In the genomic region with DNA sequence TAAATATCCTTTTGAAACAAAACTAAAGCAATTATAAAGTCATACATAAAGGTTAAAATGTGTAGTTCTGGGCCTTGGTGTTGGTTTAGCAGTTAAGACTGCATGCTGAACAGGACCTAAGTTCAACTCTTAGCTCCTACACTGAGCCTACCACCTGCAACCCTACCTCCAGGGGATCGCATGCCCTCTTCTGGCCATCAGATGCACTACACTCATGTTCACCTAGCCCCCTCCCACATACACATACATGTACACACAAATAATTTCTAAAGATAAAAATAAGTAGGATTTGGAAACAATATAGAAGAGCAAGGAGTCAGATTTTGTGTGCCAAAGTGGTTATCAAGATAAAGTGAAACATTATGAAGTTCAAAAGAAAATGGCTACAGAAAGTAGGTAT, we compare ENCODE assay signal across 13 mouse cellular contexts.
A peak's percentile ranks its signal among the peaks of the same experiment; 100 is the strongest.
DNase-seq lines count a peak whose midpoint lies in the region; ATAC-seq and TF ChIP-seq lines count a peak whose summit lies in the region.
"Had no signal": no experiment of that assay in that cellular context is flagged by ENCODE, and none has a peak within 500 bp of the region (broad histone marks: within the 10 kb centered on the region; RNA-seq: fewer than 3 reads in every experiment).

No protein-coding gene starts in this region.

- no peaks in the 10 kb centered on the region for H3K9me3 ChIP-seq in forebrain, postnatal 0 days (ENCODE audit: low read length)
- no peaks in the 10 kb centered on the region for H3K9me3 ChIP-seq in forebrain, embryonic 12.5 days
- no peaks in the 10 kb centered on the region for H3K9me3 ChIP-seq in neural tube, embryonic 15.5 days (replicated peaks)
- H3K9me3 ChIP-seq: embryonic facial prominence, embryonic 15.5 days; heart, embryonic 12.5 days had no signal

- no peak overlapping the region for H3K9ac ChIP-seq in forebrain, postnatal 0 days
- H3K9ac ChIP-seq in forebrain, embryonic 12.5 days: no peak overlapping the region
- no peak overlapping the region for H3K9ac ChIP-seq in neural tube, embryonic 15.5 days (replicated peaks)
- H3K9ac ChIP-seq: embryonic facial prominence, embryonic 15.5 days; heart, embryonic 12.5 days had no signal

- no peaks in the 10 kb centered on the region for H3K36me3 ChIP-seq in forebrain, postnatal 0 days (ENCODE audit: insufficient read depth)
- H3K36me3 ChIP-seq in forebrain, embryonic 12.5 days (replicated peaks): no peaks in the 10 kb centered on the region
- H3K36me3 ChIP-seq in neural tube, embryonic 15.5 days: no peaks in the 10 kb centered on the region
- H3K36me3 ChIP-seq: embryonic facial prominence, embryonic 15.5 days; heart, embryonic 12.5 days had no signal

- no peaks in the 10 kb centered on the region for H3K4me1 ChIP-seq in forebrain, postnatal 0 days (ENCODE audit: insufficient read depth)
- H3K4me1 ChIP-seq in forebrain, embryonic 12.5 days: no peaks in the 10 kb centered on the region
- H3K4me1 ChIP-seq in lung, adult 2 months (ENCODE audit: control insufficient read depth, insufficient read depth, low read length): no peaks in the 10 kb centered on the region
- no peaks in the 10 kb centered on the region for H3K4me1 ChIP-seq in neural tube, embryonic 15.5 days
- H3K4me1 ChIP-seq: embryonic facial prominence, embryonic 15.5 days; heart, embryonic 12.5 days had no signal

- WGBS in forebrain, postnatal 0 days: 31% methylated on average over 1 of the region's 1 CpGs
- WGBS in forebrain, embryonic 12.5 days: 53% methylated on average over 1 of the region's 1 CpGs
- WGBS in lung, adult 2 months: 37% methylated on average over 1 of the region's 1 CpGs
- 47% methylated on average over 1 of the region's 1 CpGs for WGBS in neural tube, embryonic 15.5 days

- H3K27me3 ChIP-seq in forebrain, postnatal 0 days (ENCODE audit: insufficient read depth, low read length): no peaks in the 10 kb centered on the region
- H3K27me3 ChIP-seq in forebrain, embryonic 12.5 days: no peaks in the 10 kb centered on the region
- no peaks in the 10 kb centered on the region for H3K27me3 ChIP-seq in neural tube, embryonic 15.5 days (replicated peaks)
- H3K27me3 ChIP-seq: embryonic facial prominence, embryonic 15.5 days; heart, embryonic 12.5 days had no signal

- no peak overlapping the region for H3K4me2 ChIP-seq in forebrain, postnatal 0 days (ENCODE audit: low read depth)
- H3K4me2 ChIP-seq in forebrain, embryonic 12.5 days: no peak overlapping the region
- H3K4me2 ChIP-seq in neural tube, embryonic 15.5 days: no peak overlapping the region
- H3K4me2 ChIP-seq: embryonic facial prominence, embryonic 15.5 days; heart, embryonic 12.5 days had no signal

- peak; percentile 39 for TF ChIP-seq CTCF in forebrain, postnatal 0 days (IDR thresholded peaks at IDR 0.05; ENCODE audit: low read depth)
- peak; percentile 39 for TF ChIP-seq CTCF in left cerebral cortex, adult 2 months (IDR thresholded peaks at IDR 0.05)
- no peak for TF ChIP-seq CTCF in lung, adult 2 months (IDR thresholded peaks at IDR 0.05; ENCODE audit: insufficient read depth, low read length)

- no peak for DNase-seq in forebrain, postnatal 0 days
- DNase-seq in left cerebral cortex, adult 2 months (ENCODE audit: extremely low spot score in 1 of 2, low spot score in 2 of 2): no peak
- DNase-seq in left cerebral cortex, postnatal 25 days (ENCODE audit: low spot score in 2 of 2): no peak
- peak; percentile 23 for DNase-seq in ES-CJ7 (ENCODE audit: low read depth, low spot score)
- DNase-seq in lung, adult 2 months: no peak
- DNase-seq: cerebellum, adult 9-10 months; lung, adult 18-20 months; retina, postnatal 1 day had no signal

- H3K4me3 ChIP-seq in forebrain, postnatal 0 days (ENCODE audit: low read depth, low read length): no peak overlapping the region
- no peak overlapping the region for H3K4me3 ChIP-seq in forebrain, embryonic 12.5 days (replicated peaks)
- H3K4me3 ChIP-seq in left cerebral cortex, adult 2 months: no peak overlapping the region
- H3K4me3 ChIP-seq in lung, adult 2 months (replicated peaks; ENCODE audit: extremely low read depth, low read depth, low read length): no peak overlapping the region
- H3K4me3 ChIP-seq in neural tube, embryonic 15.5 days (replicated peaks): no peak overlapping the region
- H3K4me3 ChIP-seq: embryonic facial prominence, embryonic 15.5 days; heart, embryonic 12.5 days had no signal

- no peak overlapping the region for H3K27ac ChIP-seq in forebrain, postnatal 0 days (ENCODE audit: low read depth, low read length)
- no peak overlapping the region for H3K27ac ChIP-seq in forebrain, embryonic 12.5 days
- no peak overlapping the region for H3K27ac ChIP-seq in left cerebral cortex, adult 2 months
- H3K27ac ChIP-seq in neural tube, embryonic 15.5 days (replicated peaks): no peak overlapping the region
- H3K27ac ChIP-seq: embryonic facial prominence, embryonic 15.5 days had no signal

- ATAC-seq in forebrain, postnatal 0 days: no peak
- ATAC-seq in forebrain, embryonic 12.5 days (ENCODE audit: low FRiP score): no peak
- peak; percentile 52 for ATAC-seq in granulocyte monocyte progenitor cell, adult 5-6 weeks (replicated peaks; ENCODE audit: poor library complexity, severe bottlenecking)
- no peak for ATAC-seq in neural tube, embryonic 15.5 days (ENCODE audit: low FRiP score)

- intact Hi-C loops in left cerebral cortex, adult 2 months (cut with DNase I): loop anchor here (10.0 kb wide), 1 partner anchor 833 kb away; no protein-coding TSS in a partner anchor
- intact Hi-C loops in left cerebral cortex, postnatal 25 days (cut with DNase I): no loop called here

- no peak for TF ChIP-seq POLR2A in lung, adult 2 months (IDR thresholded peaks at IDR 0.05; ENCODE audit: borderline replicate concordance, extremely low read depth, low read depth, low read length)
